25 mouse cellular contexts compared by ENCODE assay signal in the genomic region with DNA sequence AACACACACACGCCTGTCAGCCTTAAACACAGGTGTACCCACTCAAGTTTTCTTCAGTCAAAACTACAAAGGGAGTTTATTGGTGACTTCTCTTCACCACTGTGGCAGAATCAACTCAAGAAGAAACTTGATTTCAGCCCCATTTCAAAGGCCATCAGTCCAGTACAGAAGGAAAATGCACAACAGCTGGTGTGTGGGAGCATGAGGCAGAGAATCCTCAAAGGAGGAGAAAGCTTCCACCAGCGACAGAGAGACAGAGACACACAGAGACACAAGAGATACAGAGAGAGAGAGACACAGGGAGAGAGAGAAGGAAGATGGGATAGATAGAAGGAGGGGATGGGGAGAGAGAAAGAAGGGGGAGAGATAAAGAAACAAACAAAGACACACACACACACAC. TPM values are rescaled to one million over a fixed set of nuclear protein-coding genes. Genes with fewer than 3 reads are reported as not detected.
DNase-seq lines count a peak whose midpoint lies in the region; ATAC-seq lines count a peak whose summit lies in the region.
"Had no signal": no experiment of that assay in that cellular context is flagged by ENCODE, and none has a peak within 500 bp of the region (broad histone marks: within the 10 kb centered on the region; RNA-seq: fewer than 3 reads in every experiment).

No protein-coding gene starts in this region.

- DNase-seq in frontal cortex, postnatal 14 days (ENCODE audit: low spot score in 2 of 2) = no peak
- peak; percentile 29 for DNase-seq in right cerebral cortex, adult 18-20 months
- DNase-seq in right cerebral cortex, adult 2 months (ENCODE audit: low spot score in 2 of 2) = no peak
- peak; percentile 56 for DNase-seq in brain, adult 2 months (ENCODE audit: low read depth, low spot score)
- DNase-seq: adrenal gland, adult 2 months; adrenal gland, adult 8-10 months; adrenal gland, postnatal 10 days; adrenal gland, postnatal 14 days; adrenal gland, postnatal 25 days; adrenal gland, postnatal 36 days; B cell, adult 2 months; cerebellum, adult 11 months; cerebellum, adult 11-12 months; cerebellum, adult 18-20 months; cerebellum, adult 2 months had no signal

- ATAC-seq in frontal cortex, adult (ENCODE audit: low TSS enrichment) = peak; percentile 73
- no peak for ATAC-seq in megakaryocyte, adult 5-6 weeks (ENCODE audit: poor library complexity, severe bottlenecking)
- ATAC-seq: activated CD4-positive, CD25-positive, alpha-beta regulatory T cell, adult 4 months; CD4-positive, CD25-positive, alpha-beta regulatory T cell, adult 4 months; Patski had no signal

RNA-seq across cellular contexts. Expression of gene Cldn24, which starts 19.6 kb away (rescaled TPM):
- not detected in 2 replicates for total RNA-seq in megakaryocyte, adult 5-6 weeks (2015)
- total RNA-seq in megakaryocyte, adult 5-6 weeks (2017) = not detected in 2 replicates
- total RNA-seq: adrenal gland, adult 18-20 months; adrenal gland, adult 2 months; adrenal gland, adult 8-10 months; adrenal gland, postnatal 10 days; adrenal gland, postnatal 14 days; adrenal gland, postnatal 25 days; adrenal gland, postnatal 36 days; adrenal gland, postnatal 4 days; CH12.LX; ES-E14; MEL had no signal

RNA-seq across cellular contexts. Expression of gene Cldn22, which starts 21.9 kb away (rescaled TPM):
- not detected in 2 replicates for total RNA-seq in megakaryocyte, adult 5-6 weeks (2015)
- total RNA-seq in megakaryocyte, adult 5-6 weeks (2017) = not detected in 2 replicates
- total RNA-seq: adrenal gland, postnatal 4 days; CH12.LX; MEL had no signal

Comparison
In these comparisons a context has a peak if more than half of its experiments do, and no peak if none do; other contexts are left out.
1. DNase-seq: peak in right cerebral cortex, adult 18-20 months (single experiment) and brain, adult 2 months (single experiment); none in frontal cortex, postnatal 14 days (0 of 2) and right cerebral cortex, adult 2 months (0 of 2).